Mouse (Mus musculus) forebrain, embryonic 14.5 days (tissue): ENCODE measurements around the gene Hist1h2bh. TPM values are rescaled to one million over a fixed set of nuclear protein-coding genes. Genes with fewer than 3 reads are reported as not detected.

Experiments used
- ATAC-seq: fragments of 200-750 bp; cut with Nextera tagmentation; 2 replicates; pipeline ENCODE4 v1.8.0; 2017; ENCODE audit warnings: mild to moderate bottlenecking, moderate library complexity
- DNase-seq: peaks from one replicate; pipeline ENCODE4 v3.0.0-alpha.2; 2015; ENCODE audit warnings: low spot score
- H3K27ac ChIP-seq: fragments of 300-500 bp; sonication (generic); 2 replicates; pipeline ENCODE4 v1.5.1; 2014; ENCODE audit warnings: low read depth, mild to moderate bottlenecking, control low read depth, low read length, moderate library complexity
- H3K27me3 ChIP-seq: fragments of 300-500 bp; sonication (generic); replicated peaks from 2 replicates; pipeline ENCODE4 v1.6.1; 2014; ENCODE audit warnings: low read length, control low read depth, mixed read lengths; ENCODE audit not compliant: control insufficient read depth, insufficient read depth
- H3K36me3 ChIP-seq: fragments of 300-500 bp; sonication (generic); 2 replicates; pipeline ENCODE4 v1.6.1; 2014; ENCODE audit warnings: low read length, control low read depth; ENCODE audit not compliant: control insufficient read depth, insufficient read depth
- H3K4me1 ChIP-seq: fragments of 300-500 bp; sonication (generic); 2 replicates; pipeline ENCODE4 v1.6.1; 2014; ENCODE audit warnings: antibody characterized with exemption, low read length, control low read depth; ENCODE audit not compliant: control insufficient read depth, insufficient read depth
- H3K4me2 ChIP-seq: fragments of 300-500 bp; sonication (generic); 2 replicates; pipeline ENCODE4 v1.6.1; 2014; ENCODE audit warnings: mild to moderate bottlenecking, control low read depth, low read length
- H3K4me3 ChIP-seq: fragments of 300-500 bp; sonication (generic); 2 replicates; pipeline ENCODE4 v1.5.1; 2014; ENCODE audit warnings: low read depth, low read length, control low read depth
- H3K9ac ChIP-seq: fragments of 300-500 bp; sonication (generic); 2 replicates; pipeline ENCODE4 v1.6.1; 2014; ENCODE audit warnings: mild to moderate bottlenecking, low read length, control low read depth, moderate library complexity
- H3K9me3 ChIP-seq: fragments of 300-500 bp; sonication (generic); replicated peaks from 2 replicates; pipeline ENCODE4 v1.6.1; 2016; ENCODE audit warnings: low read length, control low read depth, mixed read lengths; ENCODE audit not compliant: control insufficient read depth
- WGBS: fragments of 180-500 bp; shearing (Covaris S2); extraction: QIAGEN DNeasy Blood & Tissue Kit; methylation state at CpG from one replicate; pipeline ENCODE4 v1.1.7; 2014; 5-methylcytosine and 5-hydroxymethylcytosine counted together
- polyA plus RNA-seq: library from polyadenylated mRNA; unstranded; fragments of >200 nt; fragmentation: Nextera tagmentation; extraction: Ambion mirVana; gene quantifications from 2 replicates; pipeline ENCODE4 v1.2.1, GENCODE M21; 2014

The Hist1h2bh gene
- polyA plus RNA-seq, 1 experiment from 2014 or later, result 0.30 TPM

DNA sequence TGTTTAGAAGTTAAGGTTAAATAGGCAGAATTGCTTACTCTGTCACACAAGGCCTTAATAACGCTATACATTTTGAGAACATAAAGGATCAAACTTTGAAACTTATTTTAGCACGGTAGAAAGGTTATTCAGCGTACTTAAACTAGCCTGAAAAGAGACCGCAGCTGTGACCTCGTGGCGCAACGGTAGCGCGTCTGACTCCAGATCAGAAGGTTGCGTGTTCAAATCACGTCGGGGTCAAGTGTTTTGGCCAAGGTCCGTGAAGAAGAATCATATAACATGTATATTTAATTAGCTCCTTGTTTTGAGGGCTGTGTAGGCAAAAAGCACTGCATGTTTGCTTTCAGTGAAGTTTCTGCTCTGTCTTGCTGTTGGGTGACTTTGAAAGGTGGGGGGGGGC is 36.8 kb downstream of the Hist1h2bh start:
- peaks cover 9% of the 10 kb centered on the region for H3K4me1 ChIP-seq
- H3K4me3 ChIP-seq, result 0 out of 2 replicates have a peak overlapping the region, but pooled peaks have one; percentile 1
- peak overlapping the region; percentile 35 for H3K4me2 ChIP-seq
- no peaks in the 10 kb centered on the region for H3K9me3 ChIP-seq
- no peaks in the 10 kb centered on the region for H3K27me3 ChIP-seq
- no peaks in the 10 kb centered on the region for H3K36me3 ChIP-seq
- no peak for ATAC-seq
- peak; percentile 46 for DNase-seq
- H3K27ac ChIP-seq, result no peak overlapping the region
- 6% methylated on average over 13 of the region's 13 CpGs for WGBS
- H3K9ac ChIP-seq, result no peak overlapping the region

DNA sequence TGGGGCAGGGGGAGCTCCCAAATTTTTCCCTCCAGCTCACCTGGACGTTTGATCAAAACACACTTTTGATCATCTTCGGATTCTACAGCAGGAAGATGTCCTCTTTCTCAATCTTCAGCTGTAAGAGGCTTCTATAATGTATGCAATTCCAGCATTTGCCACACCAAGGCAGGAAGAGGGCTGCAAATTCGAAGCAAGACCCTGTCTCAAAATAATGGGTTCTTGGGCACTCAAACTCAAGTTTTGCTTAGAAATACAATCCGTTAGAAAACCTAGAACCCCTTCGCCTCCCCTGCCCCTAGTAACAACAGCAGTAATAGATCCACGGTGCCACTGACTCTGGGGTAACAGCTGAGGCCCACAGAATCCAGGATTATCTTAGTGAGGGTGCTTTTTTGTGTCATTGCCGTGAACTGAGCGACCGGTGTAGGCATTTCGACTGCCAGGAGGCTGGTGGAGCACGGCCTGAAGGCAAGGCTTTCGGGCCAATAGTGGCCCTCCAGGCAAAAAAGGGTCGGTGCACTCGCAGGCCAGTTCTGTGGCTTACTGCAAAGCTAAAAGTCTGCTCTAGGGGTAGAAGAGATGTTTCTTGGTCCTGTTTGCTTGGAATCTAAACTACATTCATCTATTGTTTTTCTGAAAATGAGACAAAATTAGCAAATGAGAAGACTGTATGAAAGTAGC is 37.4 kb downstream of the Hist1h2bh start:
- H3K9me3 ChIP-seq, result no peaks in the 10 kb centered on the region
- DNase-seq, result no peak

DNA sequence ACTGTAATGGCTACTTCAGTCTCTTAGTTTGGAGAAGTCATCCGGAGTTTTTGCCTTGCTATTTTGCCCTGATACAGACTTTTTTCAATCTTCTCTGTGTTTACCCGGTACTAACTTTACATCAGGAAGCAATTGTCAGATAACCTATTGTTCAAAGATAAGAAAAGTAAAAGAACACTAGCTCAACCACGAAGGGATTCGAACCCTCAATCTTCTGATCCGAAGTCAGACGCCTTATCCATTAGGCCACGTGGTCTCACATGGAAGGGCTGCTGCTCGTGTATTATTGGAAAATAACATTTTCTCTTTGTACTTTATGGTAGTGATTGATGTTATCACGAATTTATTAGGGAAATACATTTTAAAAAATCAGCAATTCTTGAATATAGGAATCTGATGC is 39.4 kb downstream of the Hist1h2bh start:
- Histone ChIP-seq H3K27ac (no peak overlapping the region), H3K9ac (no peak overlapping the region), H3K4me2 (no peak overlapping the region), H3K4me3 (no peak overlapping the region), H3K4me1 (peaks cover 9% of the 10 kb centered on the region), H3K9me3 (no peaks in the 10 kb centered on the region), H3K27me3 (no peaks in the 10 kb centered on the region), H3K36me3 (no peaks in the 10 kb centered on the region)
- under 1% methylated on average over 9 of the region's 9 CpGs for WGBS
- DNase-seq (peak; percentile 80), ATAC-seq (peak; percentile 70; the same call in 1 of the 2 replicates)

More for the DNA sequence above, 37.4 kb downstream of the Hist1h2bh start:
- no peak overlapping the region for H3K9ac ChIP-seq
- H3K27ac ChIP-seq, result no peak overlapping the region
- ATAC-seq, result no peak
- H3K27me3 ChIP-seq, result no peaks in the 10 kb centered on the region
- H3K4me3 ChIP-seq, result 0 out of 2 replicates have a peak overlapping the region, but pooled peaks have one; percentile 1
- H3K36me3 ChIP-seq, result no peaks in the 10 kb centered on the region
- H3K4me1 ChIP-seq, result peaks cover 9% of the 10 kb centered on the region
- H3K4me2 ChIP-seq, result peak overlapping the region; percentile 35
- WGBS, result 6% methylated on average over 14 of the region's 14 CpGs

DNA sequence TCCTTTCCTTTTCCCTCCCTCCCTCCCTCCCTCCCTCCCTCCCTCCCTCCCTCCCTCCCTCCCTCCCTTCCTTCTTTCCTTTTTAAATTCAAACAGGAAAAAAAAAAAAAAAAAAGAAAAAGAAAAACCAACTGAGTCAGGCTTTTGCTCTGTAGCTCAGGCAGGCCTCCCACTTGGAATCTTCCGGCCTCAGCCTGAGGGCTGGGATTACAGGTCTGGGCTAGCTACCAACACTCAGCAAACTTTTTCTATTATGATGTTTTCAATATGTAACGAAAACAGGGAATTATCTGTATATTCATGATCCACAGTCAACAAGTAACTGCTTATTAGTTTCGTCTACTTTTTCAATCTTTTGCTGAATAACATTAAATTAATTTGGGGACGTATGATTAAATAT is 40.3 kb downstream of the Hist1h2bh start:
- Histone ChIP-seq H3K27ac (no peak overlapping the region), H3K4me3 (no peak overlapping the region), H3K9ac (no peak overlapping the region), H3K4me1 (peaks cover 9% of the 10 kb centered on the region), H3K9me3 (no peaks in the 10 kb centered on the region), H3K4me2 (no peak overlapping the region), H3K36me3 (no peaks in the 10 kb centered on the region), H3K27me3 (no peaks in the 10 kb centered on the region)
- ATAC-seq (no peak), DNase-seq (no peak)
- WGBS, result 37% methylated on average over 4 of the region's 4 CpGs

DNA sequence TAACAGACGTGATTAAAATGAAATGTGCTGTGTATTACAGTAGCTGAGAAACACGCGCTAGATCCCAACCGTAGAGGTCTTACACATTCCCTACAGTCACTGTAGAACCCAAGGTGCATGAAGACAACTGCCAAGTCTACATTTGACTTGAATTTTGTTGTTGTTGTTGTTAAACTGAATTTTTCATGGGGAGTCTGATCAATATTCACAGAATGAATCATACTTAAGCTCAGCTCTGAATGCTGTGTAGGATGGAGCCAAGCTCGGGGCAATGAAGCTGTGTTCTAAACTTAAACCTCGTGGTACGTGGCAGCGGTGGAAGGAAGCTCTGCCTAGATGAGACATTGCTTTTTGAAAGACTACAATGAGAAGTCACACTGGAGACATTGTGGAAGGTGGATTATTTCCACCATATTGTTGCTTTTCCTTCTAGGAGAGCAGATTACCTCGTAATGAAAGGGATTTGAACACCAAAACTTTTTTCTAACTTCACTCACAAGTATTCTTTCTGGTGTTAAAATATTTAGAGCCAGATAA is 41.1 kb downstream of the Hist1h2bh start:
- Histone ChIP-seq H3K9ac (no peak overlapping the region), H3K36me3 (no peaks in the 10 kb centered on the region), H3K9me3 (no peaks in the 10 kb centered on the region), H3K4me3 (no peak overlapping the region), H3K27ac (no peak overlapping the region), H3K4me1 (peaks cover 9% of the 10 kb centered on the region), H3K4me2 (no peak overlapping the region), H3K27me3 (no peaks in the 10 kb centered on the region)
- DNase-seq, result no peak
- ATAC-seq, result no peak
- 28% methylated on average over 9 of the region's 9 CpGs for WGBS

DNA sequence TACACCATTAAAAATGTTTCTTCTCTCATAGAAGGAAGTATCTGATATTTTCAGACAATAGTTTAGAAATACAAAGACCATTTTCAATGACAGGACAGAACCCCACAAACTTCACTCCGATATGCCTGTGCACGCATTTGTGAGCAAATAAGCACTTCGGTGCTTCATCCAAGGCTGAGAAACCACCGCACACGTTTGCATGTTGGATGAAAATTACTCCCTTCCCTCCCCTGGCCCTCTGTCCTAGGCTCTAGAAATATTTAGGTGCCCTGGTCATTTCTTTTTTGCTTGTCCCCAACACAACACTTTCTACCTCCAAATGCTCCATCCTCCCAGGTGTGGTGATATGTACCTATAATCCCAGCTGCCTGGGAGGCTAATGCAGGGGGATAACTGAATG is 41.7 kb downstream of the Hist1h2bh start:
- WGBS, result 22% methylated on average over 5 of the region's 5 CpGs
- Histone ChIP-seq H3K4me2 (no peak overlapping the region), H3K27me3 (no peaks in the 10 kb centered on the region), H3K27ac (no peak overlapping the region), H3K36me3 (no peaks in the 10 kb centered on the region), H3K4me1 (peaks cover 9% of the 10 kb centered on the region), H3K4me3 (no peak overlapping the region), H3K9me3 (no peaks in the 10 kb centered on the region), H3K9ac (no peak overlapping the region)
- no peak for ATAC-seq
- no peak for DNase-seq

DNA sequence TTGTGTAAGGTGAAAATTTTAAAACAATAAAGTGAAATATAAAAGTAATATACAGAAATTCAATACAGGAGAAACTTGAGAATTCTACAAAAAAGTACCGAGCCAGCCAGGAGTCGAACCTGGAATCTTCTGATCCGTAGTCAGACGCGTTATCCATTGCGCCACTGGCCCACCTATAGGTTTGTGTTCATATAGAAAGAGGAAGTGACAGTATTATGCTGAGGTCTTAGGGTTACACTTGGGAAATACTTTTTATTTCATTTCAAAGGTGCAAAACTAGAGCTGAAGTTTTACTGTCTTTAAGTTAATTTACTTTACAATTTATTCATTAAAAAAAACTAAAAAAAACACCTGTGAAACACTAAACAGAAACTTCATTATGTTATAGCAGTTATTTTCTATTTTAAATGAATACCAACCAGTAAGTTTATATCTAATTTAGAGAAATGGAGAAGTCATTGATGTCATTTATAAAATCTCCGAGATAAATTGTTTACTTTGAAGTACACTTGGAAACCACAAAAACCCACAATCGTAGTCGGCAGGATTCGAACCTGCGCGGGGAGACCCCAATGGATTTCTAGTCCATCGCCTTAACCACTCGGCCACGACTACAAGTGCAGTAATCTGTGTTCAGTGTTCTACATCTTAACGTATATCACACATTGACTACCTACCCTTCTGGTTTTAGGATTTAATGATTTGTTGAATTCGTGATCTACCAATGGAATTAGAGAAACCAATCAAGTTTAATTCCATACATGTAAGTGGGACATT is 42.6 kb downstream of the Hist1h2bh start:
- Histone ChIP-seq H3K36me3 (no peaks in the 10 kb centered on the region), H3K4me2 (no peak overlapping the region), H3K9me3 (no peaks in the 10 kb centered on the region), H3K4me3 (no peak overlapping the region), H3K9ac (no peak overlapping the region), H3K27me3 (no peaks in the 10 kb centered on the region), H3K27ac (no peak overlapping the region), H3K4me1 (peaks cover 4% of the 10 kb centered on the region)
- ATAC-seq (peak; percentile 60), DNase-seq (peak; percentile 82)
- under 1% methylated on average over 17 of the region's 17 CpGs for WGBS

DNA sequence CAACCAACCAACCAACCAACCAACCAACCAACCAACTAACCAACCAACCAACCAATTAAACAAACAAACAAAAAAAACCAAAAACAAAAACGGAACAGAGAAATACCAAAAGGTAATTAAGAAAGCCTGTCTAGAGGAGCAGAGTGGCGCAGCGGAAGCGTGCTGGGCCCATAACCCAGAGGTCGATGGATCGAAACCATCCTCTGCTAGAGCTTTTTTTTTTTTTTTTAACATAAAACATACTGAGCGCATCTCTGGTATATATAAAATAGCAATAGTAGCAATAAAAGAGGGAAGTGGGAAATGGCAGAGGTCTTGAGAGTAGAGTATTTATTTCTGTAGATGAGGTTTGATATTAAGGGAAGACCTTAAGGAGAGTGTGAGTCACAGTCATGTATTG is 43.2 kb downstream of the Hist1h2bh start:
- ATAC-seq (no peak), DNase-seq (no peak)
- Histone ChIP-seq H3K36me3 (no peaks in the 10 kb centered on the region), H3K4me1 (no peaks in the 10 kb centered on the region), H3K4me3 (no peak overlapping the region), H3K9ac (no peak overlapping the region), H3K4me2 (no peak overlapping the region), H3K27me3 (no peaks in the 10 kb centered on the region), H3K27ac (no peak overlapping the region), H3K9me3 (no peaks in the 10 kb centered on the region)
- 8% methylated on average over 7 of the region's 7 CpGs for WGBS
